Mouse (Mus musculus) adrenal gland, postnatal 36 days (tissue): ENCODE data around the gene Pimreg. TPM values are rescaled to one million over a fixed set of nuclear protein-coding genes. Genes with fewer than 3 reads are reported as not detected.

Experiments
- DNase-seq, 2 experiments: peaks; one replicate each; pipeline ENCODE4 v3.0.0; 2021; ENCODE audit warnings: mixed read lengths in 1 of 2
- long read RNA-seq, 2 experiments: library from polyadenylated mRNA; stranded (forward); transcript quantifications; one replicate each; pipeline ENCODE4 v2.0.0; 2021; ENCODE audit warnings: borderline sequencing depth in 2 of 2
- total RNA-seq, 2 experiments: library from RNA; stranded (reverse); gene quantifications; 2 replicates each; pipeline ENCODE4 v1.2.3; 2021

Gene Pimreg
- 1 to 10 TPM; 3.6 to 5.1 TPM for total RNA-seq
- long read RNA-seq, experiment 1, partial matches to known transcripts: 1 of 3 reads
- long read RNA-seq, experiment 1, other reads (novel, unspliced or antisense): 1 of 3 reads
- long read RNA-seq, experiment 2, transcript Pimreg-201 (6 exons, 1,513 nt): major isoform, 6 of 6 reads
- long read RNA-seq, experiment 2, partial matches to known transcripts: 0 of 6 reads
- long read RNA-seq, experiment 2, other reads (novel, unspliced or antisense): 0 of 6 reads

DNA sequence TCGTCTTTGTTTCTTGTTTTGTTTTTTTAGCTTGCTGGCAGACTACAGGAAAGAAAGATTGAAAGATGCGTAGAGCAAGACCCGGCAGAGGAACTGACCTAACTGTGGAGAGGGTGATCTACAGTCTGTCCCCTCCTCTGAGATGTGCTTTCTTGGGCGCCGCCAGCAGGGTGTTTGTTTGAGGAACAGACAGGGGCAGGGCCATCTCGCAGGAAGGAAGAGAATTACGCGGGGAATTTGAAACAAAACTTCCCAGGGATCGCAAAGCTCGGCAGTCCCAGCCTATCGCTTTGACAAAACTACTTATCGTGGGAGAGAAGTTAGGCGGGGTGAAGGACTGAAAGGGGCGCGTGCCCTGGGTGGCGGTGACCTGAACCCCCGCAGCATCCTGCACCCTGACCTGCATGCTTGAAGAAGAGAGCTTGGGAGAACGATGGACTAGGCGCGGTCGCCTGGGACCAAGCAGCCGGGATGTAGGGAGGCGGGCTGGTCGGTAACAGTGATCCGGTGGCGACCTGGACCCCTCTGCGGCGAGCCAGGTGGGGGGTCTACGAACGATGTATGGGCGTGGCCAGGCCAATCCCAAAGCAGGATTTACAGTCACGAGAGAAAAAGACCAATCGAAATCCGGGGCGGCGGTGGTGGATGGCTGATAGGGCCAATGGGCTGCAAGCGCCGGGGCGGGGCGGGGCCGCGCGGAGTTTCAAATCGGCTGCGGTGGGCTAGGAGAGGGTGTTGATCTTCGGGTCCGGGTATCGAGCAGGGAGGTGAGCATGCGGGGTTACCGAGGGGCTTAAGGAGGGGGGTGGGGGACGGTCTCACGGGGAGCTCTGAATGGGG lies at the start of gene Pimreg:
Pimreg (plus strand) TSS at position 265 of the 840 bp plus-strand sequence.
- peak; percentile 84 to 90 for DNase-seq

DNA sequence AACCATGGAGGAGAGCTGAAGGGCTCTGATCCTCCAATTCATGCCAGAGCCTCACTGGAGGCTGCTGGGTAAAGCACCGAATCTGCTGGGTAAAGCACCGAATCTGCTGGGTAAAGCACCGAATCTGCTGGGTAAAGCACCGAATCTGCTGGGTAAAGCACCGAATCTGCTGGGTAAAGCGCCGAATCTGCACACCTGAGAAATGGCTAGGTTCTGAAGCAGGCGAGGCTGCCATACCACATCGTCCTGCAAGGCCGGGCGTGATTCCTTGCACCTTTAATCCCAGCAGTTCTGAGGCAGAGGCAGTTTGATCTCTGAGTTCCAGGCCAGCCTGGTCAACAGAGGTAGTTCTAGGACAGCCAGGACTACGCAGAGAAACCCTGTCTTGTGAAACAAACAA lies 49.4 kb upstream of the Pimreg start:
- DNase-seq: no peak

DNA sequence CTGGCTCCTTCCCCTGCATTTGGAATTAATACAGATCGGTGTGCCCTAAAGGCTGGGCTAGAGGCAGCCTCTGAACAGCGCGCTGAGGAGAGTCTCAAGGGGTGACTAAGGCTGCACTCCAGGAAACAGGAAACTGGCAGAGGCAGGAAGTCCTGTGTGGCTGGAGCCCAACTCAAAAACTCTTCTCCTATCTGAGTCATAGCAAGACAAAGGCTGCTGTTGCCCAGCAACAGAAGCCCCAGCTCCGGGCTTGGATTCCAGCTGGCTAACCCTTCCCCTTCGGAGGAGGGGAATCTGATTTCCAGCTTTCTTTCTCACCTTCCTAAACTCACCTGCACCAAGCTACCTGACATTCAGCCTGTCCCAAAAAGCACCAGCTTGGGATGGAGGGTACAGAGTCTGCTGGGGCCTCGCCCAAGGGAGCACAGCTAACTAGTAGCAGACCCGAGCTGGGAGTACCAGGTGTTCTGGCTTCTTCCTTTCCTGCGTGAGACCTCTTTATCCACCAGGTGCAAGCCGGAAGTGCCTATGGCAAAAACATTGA lies 45.8 kb upstream of the Pimreg start:
- peak; percentile 73 to 74 for DNase-seq

DNA sequence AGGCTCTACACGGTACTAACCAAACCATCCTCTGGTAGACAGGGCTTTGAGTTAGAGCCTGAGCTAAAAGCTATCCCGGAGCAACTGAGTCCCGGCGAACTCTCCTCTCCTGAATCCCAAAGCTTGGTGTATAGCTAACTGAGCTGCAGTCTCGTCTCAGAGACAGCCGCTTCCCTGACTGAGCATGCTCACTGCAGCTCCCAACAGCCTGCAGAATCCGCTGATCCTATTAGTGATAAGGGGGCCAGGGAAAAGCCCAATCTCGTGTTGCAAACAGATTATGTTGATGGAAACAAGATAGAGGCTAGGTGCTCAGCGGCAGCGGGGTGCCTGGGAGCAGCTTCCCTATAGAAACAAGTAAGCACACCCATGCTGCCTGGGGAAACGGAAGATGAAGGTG lies 45.0 kb upstream of the Pimreg start:
- no peak for DNase-seq

DNA sequence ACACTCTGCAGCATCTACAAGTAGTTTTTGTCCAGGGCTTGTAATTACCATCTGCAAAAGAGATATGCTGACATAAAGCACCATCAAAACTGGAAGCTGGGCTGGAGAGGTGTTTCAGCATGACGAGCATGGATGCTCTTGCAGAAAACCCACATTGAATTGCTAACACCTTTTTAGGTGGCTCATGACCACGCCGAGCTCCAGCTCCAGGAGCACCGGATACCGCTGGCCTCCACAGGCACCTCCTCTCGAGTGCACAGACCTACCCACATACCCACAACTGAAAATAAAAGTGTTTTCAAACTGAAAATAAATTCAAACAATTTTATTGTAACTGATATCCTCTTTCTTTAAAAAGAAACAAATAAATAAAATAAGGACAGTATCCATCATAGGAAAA lies 41.6 kb upstream of the Pimreg start:
- DNase-seq: no peak

DNA sequence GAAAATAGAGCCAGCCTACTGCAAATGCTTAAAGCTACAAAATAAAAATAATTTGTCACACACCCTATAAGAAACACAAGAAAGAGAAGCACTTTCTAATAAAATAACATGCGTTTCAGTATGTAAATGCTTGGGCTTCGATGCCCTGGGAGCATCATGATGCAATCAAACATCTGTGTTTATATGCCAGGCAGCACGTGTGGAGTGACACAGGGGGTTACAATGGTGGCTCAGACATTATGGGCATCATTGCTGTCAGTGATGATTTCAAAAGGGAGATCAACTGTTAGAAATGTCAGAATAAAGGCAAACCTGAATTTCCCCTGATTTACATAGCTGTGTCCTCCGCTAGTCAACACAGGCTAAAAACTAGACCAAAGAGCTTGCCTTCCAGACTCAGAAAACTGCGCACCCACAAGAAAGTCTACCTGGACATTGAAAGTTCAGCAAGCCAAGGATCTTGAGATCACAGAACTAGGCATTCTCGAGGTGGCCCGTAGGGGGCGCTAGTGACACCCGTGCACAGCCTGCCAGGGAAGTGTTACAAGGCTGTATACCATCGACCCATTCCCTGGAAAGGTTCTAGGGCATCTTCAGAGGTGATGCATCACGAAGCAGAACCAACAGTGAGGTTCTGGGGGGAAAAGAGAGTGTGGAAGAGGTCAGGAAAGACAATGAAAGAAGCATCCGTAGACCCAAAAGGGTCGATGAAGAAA lies 39.5 kb upstream of the Pimreg start:
- peak; percentile 36 to 51 for DNase-seq

DNA sequence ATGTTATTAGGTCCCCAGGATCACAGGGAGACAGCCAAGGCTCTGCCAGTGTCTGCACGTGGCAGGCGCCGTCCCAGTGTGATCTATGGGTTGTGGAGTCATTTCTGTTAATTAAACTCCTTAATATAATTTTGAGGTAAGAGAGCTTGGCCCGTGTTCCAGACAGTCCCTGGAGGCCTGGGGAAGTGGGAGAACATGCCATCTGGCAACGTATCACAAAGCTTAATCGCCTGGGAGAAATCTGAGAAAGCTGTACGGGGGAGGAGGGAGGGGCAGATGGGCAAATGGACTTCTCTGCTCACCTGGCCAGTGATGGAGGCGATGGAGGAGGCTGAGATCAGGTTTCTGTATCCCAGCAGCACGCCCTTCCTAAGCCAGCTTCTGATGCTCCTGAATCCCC lies 38.7 kb upstream of the Pimreg start:
- no peak for DNase-seq

DNA sequence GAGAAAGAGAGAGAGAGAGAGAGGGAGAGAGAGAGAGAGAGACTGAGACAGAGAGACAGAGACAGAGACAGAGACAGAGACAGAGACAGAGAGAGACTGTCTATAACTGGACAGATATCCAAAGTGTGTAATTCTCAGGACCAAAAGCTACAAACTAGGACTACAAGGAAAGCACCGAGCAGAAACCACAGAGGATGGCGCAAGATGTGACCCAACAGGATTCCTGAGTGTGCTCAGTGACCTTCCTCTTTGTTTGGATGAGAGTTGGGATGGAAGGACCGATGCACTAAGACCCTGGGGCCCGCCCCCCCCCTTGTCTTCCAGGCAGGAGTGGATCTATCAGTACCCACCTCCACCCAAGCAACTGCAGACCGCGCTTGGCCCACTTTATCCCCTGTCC lies 36.3 kb upstream of the Pimreg start:
- no peak for DNase-seq

DNA sequence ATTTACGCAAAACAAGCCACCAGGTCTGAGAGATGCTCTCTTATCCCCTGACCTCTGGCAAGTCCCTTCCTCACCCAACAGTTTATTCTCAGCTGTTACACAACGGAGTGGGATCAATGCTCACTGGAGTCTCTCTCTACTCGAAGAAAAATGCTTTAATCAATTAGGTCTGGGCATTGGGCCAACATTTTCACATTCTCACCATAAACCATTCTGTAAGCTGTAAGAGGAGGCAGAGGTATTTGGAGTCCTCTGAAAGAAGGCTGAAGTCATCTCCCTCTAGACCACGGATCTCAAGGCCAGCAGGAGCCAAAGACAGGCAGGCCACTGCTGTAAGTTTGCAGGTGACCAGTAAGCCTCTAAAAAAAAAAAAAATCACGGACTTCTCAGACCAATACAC lies 31.5 kb upstream of the Pimreg start:
- DNase-seq: no peak

DNA sequence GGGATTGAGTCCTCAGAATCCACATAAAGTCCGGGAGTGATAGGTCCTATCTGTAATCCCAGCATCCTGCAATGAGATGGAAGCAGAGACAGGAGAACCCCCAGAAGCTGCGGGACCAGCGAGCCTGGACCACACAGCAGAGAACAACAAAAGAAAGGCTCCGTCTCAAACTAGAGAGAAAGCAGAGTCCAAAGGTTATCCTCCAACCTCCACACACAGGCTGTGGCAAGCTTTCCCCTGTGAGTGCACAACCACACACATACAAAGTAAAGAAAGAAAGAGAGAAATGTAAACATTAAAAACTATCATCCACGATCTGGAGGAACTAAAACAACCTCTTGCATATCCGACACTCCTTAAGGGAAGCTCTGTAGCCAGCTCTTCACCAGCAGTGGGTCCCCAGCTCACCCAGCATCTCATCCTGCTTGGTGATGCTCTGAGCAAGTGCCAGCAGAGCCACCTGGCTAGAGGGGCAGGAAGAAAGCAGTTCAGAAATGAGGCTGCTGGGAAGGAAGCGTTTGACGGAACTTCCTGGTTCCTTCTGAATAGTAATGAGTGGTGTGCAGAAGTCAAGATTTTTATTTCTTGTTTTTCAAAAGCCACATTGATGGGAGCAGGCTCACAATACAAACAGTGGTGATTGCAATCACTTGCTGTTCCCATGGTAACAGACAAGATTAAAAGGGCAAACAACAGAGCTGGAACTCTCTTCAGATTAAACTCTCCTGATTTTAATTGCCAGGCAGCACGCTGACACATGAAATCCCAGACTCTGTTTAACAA lies 30.7 kb upstream of the Pimreg start:
- DNase-seq: no peak

DNA sequence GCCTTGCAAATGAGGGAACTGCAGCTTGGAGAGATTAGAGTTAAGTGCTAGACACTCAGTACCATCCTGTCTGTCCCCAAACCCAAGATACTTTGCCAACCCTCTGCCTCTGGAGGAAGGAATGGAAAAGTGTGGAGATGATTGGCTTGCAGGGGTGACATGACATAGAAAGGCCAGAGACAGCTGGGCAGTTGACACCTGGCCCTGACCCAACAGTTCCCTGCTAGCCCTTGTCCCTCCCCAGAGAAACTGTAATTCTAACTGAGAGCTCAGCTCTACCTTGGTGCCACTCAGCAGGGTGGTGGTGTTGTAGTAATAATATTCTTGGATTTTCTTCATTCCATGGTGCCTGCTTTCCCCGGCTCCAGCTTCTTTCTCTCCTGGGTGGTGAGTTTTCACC lies 29.9 kb upstream of the Pimreg start:
- DNase-seq: no peak

DNA sequence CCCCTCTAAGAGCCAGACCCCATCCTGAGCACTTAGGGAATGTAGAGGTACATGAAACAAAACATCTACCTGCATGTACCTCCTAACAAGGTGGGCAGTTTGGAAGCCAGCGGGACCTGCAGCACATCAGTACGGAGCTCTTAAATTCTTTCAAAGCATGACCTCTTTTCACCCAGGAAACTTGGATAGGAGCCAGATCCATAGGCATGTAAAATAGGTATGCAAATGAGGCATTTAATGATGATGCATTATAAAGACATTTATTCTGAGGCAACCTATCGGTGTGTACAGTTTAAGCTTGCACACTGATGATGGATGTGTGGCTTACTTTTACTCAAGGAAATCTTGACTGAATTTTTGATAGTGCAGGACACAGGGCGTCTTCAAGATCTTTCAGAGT lies 27.2 kb upstream of the Pimreg start:
- no peak for DNase-seq

DNA sequence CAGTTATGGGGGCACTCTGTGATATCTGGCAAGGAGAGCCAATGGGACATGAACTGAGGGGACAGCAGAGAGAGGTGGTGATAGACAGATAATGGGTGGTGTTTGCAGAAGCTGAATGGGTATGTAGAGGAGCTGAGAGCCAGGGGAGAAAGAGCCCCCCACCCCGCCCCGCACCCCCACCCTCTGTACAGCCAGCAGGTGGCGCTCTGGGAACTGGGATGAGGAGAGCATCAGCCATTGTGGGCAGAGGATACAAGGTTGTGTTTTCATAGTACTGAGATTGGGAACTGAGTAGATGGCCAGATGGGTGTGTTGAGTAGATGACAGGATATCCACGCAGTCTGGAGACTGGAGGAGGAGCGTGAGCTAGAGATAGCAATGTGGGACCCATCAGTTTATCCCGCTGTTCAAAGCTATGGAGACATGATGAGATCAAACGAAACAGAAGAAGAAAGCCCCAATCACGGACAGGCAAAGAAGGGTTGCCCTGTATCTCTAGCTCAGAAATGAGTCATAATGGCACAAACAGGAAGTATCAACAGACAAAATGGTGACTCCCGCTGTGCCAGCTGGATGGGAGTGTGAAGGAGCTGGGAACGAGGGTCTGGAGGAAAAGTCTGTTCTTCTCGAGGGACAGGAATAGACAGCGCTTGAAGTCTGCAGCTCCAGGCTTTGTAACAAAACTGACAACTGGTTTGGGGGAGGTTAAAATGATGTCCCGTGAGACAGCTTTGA lies 25.1 kb upstream of the Pimreg start:
- DNase-seq: no peak

DNA sequence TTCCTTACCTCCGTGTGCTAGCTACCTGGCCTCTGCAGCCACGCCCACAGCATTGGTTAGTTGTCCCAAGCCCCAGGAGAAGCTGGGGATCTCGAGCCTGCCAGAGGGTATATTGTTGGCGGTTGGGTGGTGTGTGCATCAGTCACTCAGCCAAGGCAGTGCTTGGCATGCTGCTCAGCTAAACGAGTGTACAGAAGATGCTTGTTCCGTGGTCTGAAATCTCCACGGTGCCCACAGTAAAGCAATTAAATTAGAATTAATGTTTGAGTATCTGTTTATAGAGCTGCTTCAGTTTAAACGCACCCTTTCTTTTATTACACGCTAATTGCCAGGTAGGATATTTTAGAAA lies 24.6 kb upstream of the Pimreg start:
- no peak for DNase-seq

DNA sequence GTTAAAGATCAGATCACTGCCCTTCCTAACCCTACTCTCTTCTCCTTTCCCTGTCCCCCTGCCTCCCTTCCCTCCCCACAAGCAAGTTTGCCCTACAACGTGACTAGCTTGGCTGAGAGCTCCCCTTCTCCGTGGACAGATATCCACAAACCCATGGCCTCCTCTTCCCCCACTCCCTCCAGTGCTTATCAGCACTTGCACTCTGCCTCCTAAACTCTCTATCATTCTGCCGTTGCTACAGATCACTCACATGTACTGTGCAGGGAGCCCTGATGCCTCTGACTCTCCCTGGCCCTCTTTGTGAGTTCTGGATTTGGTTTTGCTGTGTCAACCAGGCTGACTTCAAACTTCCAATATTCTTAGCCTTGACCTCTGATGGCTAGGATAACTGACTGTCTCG lies 20.8 kb upstream of the Pimreg start:
- DNase-seq: no peak

DNA sequence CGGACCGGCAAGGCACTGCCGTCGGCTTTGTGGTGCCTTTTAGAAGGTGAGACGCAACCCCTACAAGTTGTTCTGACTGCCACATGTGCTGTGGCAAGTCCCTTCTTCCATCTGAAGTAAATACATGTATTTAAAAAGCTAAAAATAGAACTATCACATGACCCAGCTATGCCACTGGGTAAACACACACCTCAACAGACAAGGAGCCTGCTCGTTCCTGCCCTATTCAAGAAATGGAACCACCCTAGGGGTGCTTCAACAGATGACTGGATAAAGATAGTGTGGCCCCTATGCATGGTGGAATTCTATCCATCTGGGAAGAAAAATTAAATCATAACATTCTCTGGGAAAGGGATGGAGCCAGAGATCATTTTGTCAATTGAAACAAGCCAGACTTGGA lies 19.0 kb upstream of the Pimreg start:
- no peak for DNase-seq

DNA sequence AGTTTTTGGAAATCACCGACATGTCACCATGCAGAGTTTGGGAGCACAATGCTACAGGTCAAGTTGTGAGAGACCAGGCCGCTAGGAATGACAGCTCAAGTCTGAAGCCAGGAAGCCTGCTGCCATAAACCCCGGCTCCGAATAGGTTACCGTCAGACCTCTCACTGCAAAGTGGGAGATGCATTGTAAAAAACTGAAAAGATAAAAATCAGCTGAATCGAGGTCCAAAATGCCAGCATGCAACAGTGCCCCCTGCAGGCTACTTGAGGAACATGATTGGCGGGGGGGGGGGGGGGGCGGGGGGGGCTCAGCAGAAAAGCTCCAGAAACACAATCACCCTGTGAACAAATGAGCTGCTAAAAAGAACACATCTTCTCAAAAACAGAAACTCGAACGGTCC lies 18.3 kb upstream of the Pimreg start:
- DNase-seq: peak in 1 of 2 experiments; percentile 38

DNA sequence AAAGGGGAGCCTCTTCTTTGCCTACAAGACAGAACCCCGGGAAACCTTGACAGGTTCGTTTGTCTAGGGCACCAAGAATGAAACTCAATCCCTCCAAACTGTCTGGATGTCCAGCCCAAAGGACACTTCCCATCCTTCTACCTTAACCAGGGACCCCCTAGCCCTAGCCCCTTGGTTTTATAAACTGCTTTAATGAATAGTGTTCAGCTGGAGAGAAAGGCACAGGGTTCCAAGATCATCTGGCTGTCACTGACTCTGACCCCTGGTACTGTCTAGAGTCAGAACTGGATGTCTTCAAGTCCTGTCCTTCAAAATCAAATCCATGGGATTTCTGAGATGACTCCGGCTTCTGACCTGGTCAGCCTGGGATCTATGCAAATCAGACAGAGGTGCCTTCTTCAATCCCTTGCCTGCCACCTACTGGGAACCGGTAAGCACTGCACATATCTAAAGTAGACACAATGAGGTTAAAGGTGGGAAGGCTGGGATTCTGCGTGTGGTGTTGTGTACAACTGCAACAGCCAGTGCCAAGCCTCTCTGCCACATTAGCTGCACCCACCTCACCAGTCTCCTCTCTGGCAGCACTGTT lies 17.5 kb upstream of the Pimreg start:
- peak; percentile 63 to 78 for DNase-seq

DNA sequence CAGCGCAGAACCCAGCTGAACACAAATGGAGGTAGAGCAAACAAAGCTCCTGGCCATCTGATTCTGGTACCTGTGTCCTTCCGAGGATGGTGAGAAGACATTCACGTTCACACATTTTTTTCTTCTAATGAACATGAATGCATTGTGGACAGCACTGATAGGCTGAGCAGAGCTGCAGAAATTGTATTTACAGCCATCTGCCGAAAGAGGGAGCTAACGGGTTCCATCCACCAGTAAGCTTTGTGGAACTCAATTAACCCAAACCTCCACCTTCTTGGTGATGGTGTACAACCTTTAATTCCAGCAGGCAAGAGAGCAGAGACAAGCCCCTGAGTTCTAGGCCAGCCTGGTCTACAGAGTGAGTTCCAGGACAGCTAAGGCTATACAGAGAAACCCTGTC lies 16.0 kb upstream of the Pimreg start:
- DNase-seq: peak in 1 of 2 experiments; percentile 31

DNA sequence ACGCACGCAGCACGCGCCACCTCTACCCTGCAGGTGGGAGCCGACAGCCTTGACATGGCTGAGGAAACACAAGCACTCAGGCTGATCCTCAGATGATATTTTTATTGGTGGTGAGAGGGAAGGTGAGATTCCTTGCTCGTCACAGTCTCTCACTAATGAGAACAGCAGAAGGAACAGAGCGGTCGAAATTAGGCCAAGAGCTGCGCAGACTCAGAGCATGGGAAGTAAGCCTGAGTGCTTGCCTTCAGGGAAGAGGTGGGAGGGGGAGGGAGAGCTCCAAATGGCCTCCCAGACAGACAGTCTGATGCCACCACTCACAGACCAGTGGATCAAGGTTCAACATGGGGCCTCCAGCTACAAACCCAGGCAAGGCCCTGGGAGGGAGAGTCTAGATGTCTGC lies 15.3 kb upstream of the Pimreg start:
- no peak for DNase-seq

DNA sequence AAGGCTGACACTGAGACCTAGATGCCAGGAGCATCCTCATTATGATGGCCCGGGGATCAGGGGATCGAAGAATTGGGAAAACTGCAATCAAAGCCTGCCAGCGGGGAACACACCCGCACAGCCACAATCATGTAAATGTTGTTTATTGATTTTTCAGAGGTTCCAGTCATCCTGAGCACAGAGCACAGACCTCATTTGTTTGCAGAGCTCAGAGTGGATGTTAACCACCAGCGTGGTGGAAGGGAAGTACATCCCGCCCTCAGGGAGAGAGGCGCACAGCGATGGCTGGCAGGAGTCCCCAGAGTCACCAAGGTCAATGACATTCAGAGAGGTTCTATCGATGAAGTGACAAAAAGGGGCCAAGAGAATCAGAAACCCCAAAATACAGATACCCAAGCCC lies 14.0 kb upstream of the Pimreg start:
- DNase-seq: no peak
